Mouse (Mus musculus) CD4-positive, CD25-positive, alpha-beta regulatory T cell (primary cell): ENCODE data around the gene Rnd3. TPM values are rescaled to one million over a fixed set of nuclear protein-coding genes. Genes with fewer than 3 reads are reported as not detected.

Source experiments
- polyA plus RNA-seq: library from polyadenylated mRNA; unstranded; fragments of 100-300 nt; shearing (Covaris generic); gene quantifications from one replicate; pipeline ENCODE4 v1.2.1, GENCODE M21; 2017

Rnd3 gene
- polyA plus RNA-seq = 0.35 TPM

DNA sequence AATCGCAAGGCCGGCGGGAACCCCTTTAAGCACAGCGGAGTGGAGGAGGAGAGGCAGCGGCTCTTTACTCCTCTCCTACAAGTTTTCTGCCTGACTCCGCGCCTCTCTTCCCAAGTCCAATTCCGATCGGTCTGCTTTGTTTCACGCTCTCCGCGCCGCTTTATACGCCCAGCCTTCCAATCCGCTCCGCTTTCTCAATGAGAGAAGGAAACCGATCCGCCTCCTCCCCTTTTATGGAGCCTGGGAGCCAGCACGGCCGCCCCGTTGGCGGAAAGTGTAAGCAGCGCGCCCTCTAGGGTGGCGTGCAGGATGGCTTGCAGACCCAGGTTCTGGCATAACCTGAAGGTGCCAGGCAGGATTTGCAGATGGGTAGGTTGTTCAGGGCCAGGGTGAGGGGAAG is at the start of gene Rnd3:
TSS of gene Rnd3 (minus strand) at position 137 of the 400 bp plus-strand sequence.

